Mouse (Mus musculus) neural tube, embryonic 14.5 days (tissue): ENCODE measurements at regions not wholly inside any gene's neighbourhood (a gene's known extent, or its start where the extent isn't known, plus 50 kb on each side); places are given as distances from the start of the nearest gene placed in this dataset.

ENCODE experiments used
- ATAC-seq: fragments of 200-750 bp; cut with Nextera tagmentation; 2 replicates; pipeline ENCODE4 v1.8.0; 2017; ENCODE audit warnings: low read depth, mild to moderate bottlenecking, moderate TSS enrichment, moderate library complexity
- H3K27ac ChIP-seq: fragments of 300-500 bp; sonication (generic); 2 replicates; pipeline ENCODE4 v1.5.1; 2014; ENCODE audit warnings: low read depth, mild to moderate bottlenecking, control low read depth, low read length, moderate library complexity, mixed read lengths
- H3K27me3 ChIP-seq: fragments of 300-500 bp; sonication (generic); 2 replicates; pipeline ENCODE4 v1.6.1; 2014; ENCODE audit warnings: low read length; ENCODE audit not compliant: control insufficient read depth, insufficient read depth
- H3K36me3 ChIP-seq: fragments of 300-500 bp; sonication (generic); 2 replicates; pipeline ENCODE4 v1.6.1; 2014; ENCODE audit warnings: low read length, mixed read lengths; ENCODE audit not compliant: control insufficient read depth, insufficient read depth
- H3K4me1 ChIP-seq: fragments of 300-500 bp; sonication (generic); 2 replicates; pipeline ENCODE4 v1.6.1; 2014; ENCODE audit warnings: low read length; ENCODE audit not compliant: control insufficient read depth, insufficient read depth
- H3K4me2 ChIP-seq: fragments of 300-500 bp; sonication (generic); 2 replicates; pipeline ENCODE4 v1.6.1; 2014; ENCODE audit warnings: mild to moderate bottlenecking, low read depth, low read length, control low read depth
- H3K4me3 ChIP-seq: fragments of 300-500 bp; sonication (generic); 2 replicates; pipeline ENCODE4 v1.5.1; 2014; ENCODE audit warnings: low read depth, low read length, control low read depth, mixed read lengths
- H3K9ac ChIP-seq: fragments of 300-500 bp; sonication (generic); replicated peaks from 2 replicates; pipeline ENCODE4 v1.6.1; 2014; ENCODE audit warnings: low read depth, mild to moderate bottlenecking, control low read depth, low read length, mixed read lengths
- H3K9me3 ChIP-seq: fragments of 300-500 bp; sonication (generic); 2 replicates; pipeline ENCODE4 v1.6.1; 2016; ENCODE audit warnings: low read length; ENCODE audit not compliant: control insufficient read depth
- WGBS: fragments of 180-500 bp; shearing (Covaris S2); extraction: QIAGEN DNeasy Blood & Tissue Kit; methylation state at CpG from one replicate; pipeline ENCODE4 v1.1.7; 2014; 5-methylcytosine and 5-hydroxymethylcytosine counted together

DNA sequence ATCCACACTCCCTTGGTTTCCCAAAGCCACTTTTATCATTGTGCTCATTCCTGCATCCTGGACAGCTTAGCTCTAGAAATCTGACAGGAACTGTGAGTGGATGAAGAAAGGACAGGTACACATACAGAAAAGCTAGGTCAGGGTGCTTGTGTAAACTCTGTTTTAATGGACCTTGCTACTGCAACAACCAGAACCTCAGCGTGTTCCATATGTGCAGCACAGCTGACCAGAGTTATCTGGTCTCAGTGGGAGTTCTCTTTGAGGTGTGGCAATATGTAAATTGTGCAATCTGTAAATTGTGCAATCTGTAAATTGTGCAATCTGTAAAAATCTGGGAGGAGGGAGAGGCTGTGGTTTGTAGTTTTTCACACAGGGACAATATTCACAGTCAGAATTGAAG lies 282.4 kb upstream of the Ptprd start:
- Histone ChIP-seq H3K4me3 (no peak overlapping the region), H3K9ac (no peak overlapping the region), H3K4me2 (no peak overlapping the region), H3K4me1 (no peaks in the 10 kb centered on the region), H3K36me3 (no peaks in the 10 kb centered on the region), H3K27me3 (no peaks in the 10 kb centered on the region), H3K27ac (no peak overlapping the region), H3K9me3 (no peaks in the 10 kb centered on the region)
- WGBS, result 80% methylated on average over 1 of the region's 1 CpGs
- ATAC-seq, result no peak

DNA sequence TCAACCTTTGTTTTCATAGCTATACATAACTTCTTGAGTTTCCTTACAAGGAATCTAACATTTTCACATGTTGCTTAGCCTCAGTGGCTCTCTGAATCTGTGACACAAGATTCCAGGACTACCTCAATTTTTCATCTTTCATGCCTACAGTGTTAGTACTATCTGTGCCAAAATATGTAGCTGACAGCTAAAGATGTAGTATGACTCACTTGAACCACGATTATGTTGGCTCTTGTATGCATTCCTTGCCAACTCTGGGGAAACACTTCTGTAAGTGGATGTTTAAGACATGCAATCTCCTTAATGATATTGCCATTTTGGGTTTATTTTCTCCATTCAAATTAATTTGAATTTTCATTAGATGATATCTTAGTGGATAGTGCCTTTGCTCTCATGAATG lies 254.8 kb upstream of the Ptprd start:
- Histone ChIP-seq H3K36me3 (no peaks in the 10 kb centered on the region), H3K4me2 (no peak overlapping the region), H3K9ac (no peak overlapping the region), H3K27ac (no peak overlapping the region), H3K9me3 (no peaks in the 10 kb centered on the region), H3K4me3 (no peak overlapping the region), H3K4me1 (no peaks in the 10 kb centered on the region), H3K27me3 (no peaks in the 10 kb centered on the region)
- 75% methylated on average over 1 of the region's 1 CpGs for WGBS
- ATAC-seq, result no peak

DNA sequence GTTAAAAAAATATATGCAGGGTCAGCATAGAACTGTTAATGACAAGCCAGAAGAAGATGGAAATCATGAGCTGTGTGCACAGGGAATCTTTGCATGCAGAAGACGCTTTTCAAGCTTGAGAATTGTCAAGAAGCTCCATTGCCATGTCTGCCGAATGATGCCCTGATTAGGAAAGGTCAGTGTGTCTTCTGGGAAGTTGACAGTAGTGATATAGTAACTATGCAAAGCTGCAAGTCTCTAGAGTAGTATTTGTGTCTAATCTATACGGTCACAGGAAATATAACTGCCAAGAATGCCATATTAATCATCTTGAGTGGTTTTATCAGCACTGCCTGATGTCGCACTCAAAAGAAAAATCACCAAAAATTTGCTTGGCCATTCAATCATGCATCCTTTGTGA lies 244.5 kb upstream of the Ptprd start:
- Histone ChIP-seq H3K4me1 (no peaks in the 10 kb centered on the region), H3K4me2 (no peak overlapping the region), H3K36me3 (no peaks in the 10 kb centered on the region), H3K9me3 (no peaks in the 10 kb centered on the region), H3K27ac (no peak overlapping the region), H3K9ac (no peak overlapping the region), H3K27me3 (no peaks in the 10 kb centered on the region), H3K4me3 (no peak overlapping the region)
- peak; percentile 46; the same call in 1 of the 2 replicates for ATAC-seq
- 47% methylated on average over 4 of the region's 4 CpGs for WGBS

DNA sequence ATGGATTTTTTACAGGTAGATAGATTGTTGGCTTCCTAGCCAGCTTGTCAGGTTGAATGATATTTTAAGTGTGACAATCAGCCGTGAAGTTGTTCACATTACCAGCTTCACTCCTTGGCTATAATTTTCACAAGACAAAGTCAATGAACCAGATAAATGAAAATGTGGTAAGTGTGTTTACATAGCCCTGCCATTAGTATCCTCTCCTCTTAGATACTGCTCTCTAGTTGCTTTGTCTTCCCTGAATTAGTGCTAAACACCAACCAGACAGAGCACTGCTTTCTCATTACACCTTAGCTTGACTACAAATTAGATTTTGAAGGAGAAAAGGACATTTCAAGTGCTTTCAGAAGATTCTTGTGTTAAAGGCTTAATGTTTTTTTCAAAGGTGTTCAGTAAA lies 205.4 kb upstream of the Ptprd start:
- H3K9me3 ChIP-seq, result no peaks in the 10 kb centered on the region
- ATAC-seq, result no peak

DNA sequence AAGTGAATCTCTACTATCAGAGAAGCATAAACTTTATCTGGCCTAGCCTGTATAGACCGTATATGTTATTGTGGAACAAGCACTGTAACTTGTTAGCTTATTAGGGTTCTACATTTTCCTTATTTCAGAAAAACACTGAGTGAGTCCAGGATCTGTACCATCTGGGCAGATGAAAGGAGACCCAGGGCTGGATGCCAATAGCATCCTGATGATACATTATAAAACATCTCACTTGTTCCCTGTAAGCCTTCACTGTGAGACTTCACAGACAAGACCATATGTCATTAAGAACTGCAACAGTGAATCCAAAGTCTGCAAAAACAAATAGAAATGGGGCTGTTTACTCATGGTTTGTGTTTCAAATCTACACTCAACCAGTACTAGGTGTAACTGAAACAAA lies 177.6 kb upstream of the Ptprd start:
- Histone ChIP-seq H3K4me3 (no peak overlapping the region), H3K27ac (no peak overlapping the region), H3K4me1 (no peaks in the 10 kb centered on the region), H3K27me3 (no peaks in the 10 kb centered on the region), H3K36me3 (no peaks in the 10 kb centered on the region), H3K9me3 (no peaks in the 10 kb centered on the region), H3K4me2 (no peak overlapping the region), H3K9ac (no peak overlapping the region)
- WGBS, result 98% methylated on average over 1 of the region's 1 CpGs
- no peak for ATAC-seq

More for the DNA sequence above, 205.4 kb upstream of the Ptprd start:
- Histone ChIP-seq H3K4me3 (no peak overlapping the region), H3K36me3 (no peaks in the 10 kb centered on the region), H3K9ac (no peak overlapping the region), H3K27me3 (no peaks in the 10 kb centered on the region), H3K4me1 (no peaks in the 10 kb centered on the region), H3K27ac (no peak overlapping the region), H3K4me2 (no peak overlapping the region)
- WGBS, result 42% methylated on average over 1 of the region's 1 CpGs

DNA sequence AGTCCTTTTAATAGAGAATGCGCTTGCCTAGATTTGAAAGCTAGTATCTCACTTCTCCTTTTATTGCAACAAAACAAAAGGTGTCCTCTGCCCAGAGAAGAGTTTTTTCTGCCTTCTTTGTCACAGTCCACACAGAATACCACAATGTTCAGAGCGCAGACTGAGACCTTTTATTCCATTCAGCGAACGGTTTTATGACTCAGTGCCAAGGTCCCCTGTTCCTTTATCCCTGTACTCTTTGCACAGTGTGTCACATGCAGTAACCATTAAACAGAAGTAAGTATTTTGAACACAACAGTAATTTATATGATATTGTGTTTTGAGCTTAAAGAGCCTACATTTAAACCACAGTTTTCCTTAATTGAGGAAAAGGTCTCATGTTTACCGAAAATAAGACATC lies 143.4 kb upstream of the Ptprd start:
- Histone ChIP-seq H3K9ac (no peak overlapping the region), H3K4me1 (no peaks in the 10 kb centered on the region), H3K9me3 (no peaks in the 10 kb centered on the region), H3K4me2 (no peak overlapping the region), H3K27me3 (no peaks in the 10 kb centered on the region), H3K4me3 (no peak overlapping the region), H3K36me3 (no peaks in the 10 kb centered on the region), H3K27ac (no peak overlapping the region)
- 31% methylated on average over 5 of the region's 5 CpGs for WGBS
- no peak for ATAC-seq

DNA sequence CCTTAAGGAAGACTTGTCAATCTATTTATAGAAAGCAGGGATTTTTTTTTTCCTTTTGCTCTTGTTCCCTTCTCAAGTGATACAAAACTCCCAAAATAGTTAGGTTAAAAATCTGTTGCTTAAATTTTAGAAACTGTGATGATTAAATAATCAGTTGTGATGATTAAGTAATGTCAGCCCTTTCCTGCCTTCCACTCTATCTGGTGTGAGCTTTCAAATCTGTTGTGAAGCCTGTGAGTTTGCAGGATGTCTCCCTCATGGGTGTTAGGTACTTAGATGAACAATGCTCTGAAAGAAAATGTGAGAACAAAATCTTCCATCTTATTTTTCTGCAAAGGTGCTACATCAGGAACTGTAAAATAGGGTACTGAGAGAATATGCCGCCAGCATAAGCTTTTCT lies 124.0 kb upstream of the Ptprd start:
- no peak overlapping the region for H3K4me3 ChIP-seq
- 80% methylated on average over 1 of the region's 1 CpGs for WGBS
- no peak overlapping the region for H3K27ac ChIP-seq
- no peaks in the 10 kb centered on the region for H3K27me3 ChIP-seq
- no peaks in the 10 kb centered on the region for H3K36me3 ChIP-seq
- no peak for ATAC-seq
- no peaks in the 10 kb centered on the region for H3K4me1 ChIP-seq
- no peaks in the 10 kb centered on the region for H3K9me3 ChIP-seq
- no peak overlapping the region for H3K9ac ChIP-seq
- no peak overlapping the region for H3K4me2 ChIP-seq

DNA sequence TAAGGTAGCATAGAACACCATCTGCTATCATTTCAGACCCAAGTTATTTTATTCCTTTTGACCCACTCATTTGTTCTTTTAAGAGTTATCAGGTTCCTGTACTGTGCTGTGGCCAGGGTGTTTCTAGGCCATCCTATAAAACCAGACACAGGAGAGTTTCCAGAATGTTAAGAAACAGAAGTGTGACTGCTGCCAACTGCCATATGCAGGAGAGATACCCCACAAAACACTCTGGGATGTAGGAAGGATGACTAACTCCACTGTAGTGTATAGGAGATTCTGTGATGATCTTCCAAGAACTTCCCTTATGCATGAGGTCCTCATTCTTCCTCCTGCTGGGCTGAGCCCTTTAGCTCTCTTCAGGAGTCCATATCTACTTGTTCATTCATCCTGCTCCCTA lies 76.7 kb upstream of the Ptprd start:
- no peak overlapping the region for H3K9ac ChIP-seq
- no peaks in the 10 kb centered on the region for H3K36me3 ChIP-seq
- H3K9me3 ChIP-seq, result no peaks in the 10 kb centered on the region
- no peaks in the 10 kb centered on the region for H3K27me3 ChIP-seq
- H3K4me1 ChIP-seq, result no peaks in the 10 kb centered on the region
- no peak overlapping the region for H3K4me3 ChIP-seq
- H3K27ac ChIP-seq, result no peak overlapping the region
- no peak for ATAC-seq
- no peak overlapping the region for H3K4me2 ChIP-seq
